Mouse (Mus musculus): ENCODE measurements around the gene Trim50. TPM values are rescaled to one million over a fixed set of nuclear protein-coding genes. Genes with fewer than 3 reads are reported as not detected.

The Trim50 gene
- not detected in 2 replicates for polyA plus RNA-seq (2016; fragmentation: Nextera tagmentation; extraction: Ambion mirVana)

DNA sequence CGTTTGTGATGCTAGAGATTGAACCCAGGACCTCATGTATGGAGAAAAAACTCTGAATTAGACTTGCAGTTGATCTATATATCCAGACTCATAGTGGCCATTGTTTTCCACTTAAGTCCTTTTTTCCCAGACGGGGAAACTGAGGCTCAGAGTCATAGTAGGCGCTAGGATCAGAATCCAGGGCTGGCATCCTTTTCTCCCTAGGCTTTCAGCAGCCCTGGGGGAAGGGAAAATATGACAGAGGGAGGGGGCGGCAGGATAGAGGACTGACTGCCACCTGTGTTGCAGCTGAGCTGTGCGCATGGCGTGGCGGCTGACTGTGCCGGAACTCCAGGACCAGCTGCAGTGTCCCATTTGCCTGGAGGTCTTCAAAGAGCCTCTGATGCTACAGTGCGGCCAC is at the start of gene Trim50:
Trim50 (plus strand) TSS at position 301 of the 400 bp plus-strand sequence.
- DNase-seq (ENCODE audit: extremely low spot score, low spot score), result no peak
- 67% methylated on average over 9 of the region's 9 CpGs for WGBS
- H3K4me3 ChIP-seq, result peak within 1 kb of the TSS; percentile 3; the same call in 1 of the 2 replicates

DNA sequence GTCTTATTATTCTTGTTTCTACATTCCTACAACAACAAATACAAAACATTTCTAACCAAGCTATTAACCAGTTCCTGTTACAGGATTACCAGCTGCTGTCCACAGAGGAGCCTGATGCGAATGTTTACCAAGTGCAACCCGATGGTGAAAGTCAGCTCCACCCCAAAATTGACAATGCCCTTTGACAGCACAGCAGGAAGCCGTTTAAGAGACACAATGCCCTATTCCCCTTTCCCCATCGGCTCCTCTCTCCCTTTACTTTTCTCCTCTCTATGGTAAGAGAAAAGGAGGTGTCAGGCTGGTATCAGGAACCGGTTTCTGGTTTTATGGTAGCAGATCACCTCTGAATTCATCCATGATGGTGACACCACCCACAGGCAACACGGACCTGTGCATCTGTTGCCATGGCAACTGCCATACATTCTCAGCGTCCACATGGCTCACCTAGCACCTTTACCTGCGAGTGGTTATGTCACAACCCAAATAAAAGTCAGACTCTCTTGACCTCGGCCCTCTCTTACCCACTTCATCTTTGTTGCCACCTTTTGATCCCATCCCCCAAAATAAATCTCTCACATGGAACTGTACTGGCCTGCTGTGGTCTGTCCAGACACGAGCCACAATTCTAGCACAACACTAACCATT is 46.7 kb upstream of the Trim50 start:
- DNase-seq (ENCODE audit: extremely low spot score, low spot score), result no peak
- no peaks in the 10 kb centered on the region for H3K4me1 ChIP-seq
- no peaks in the 10 kb centered on the region for H3K36me3 ChIP-seq (replicated peaks)
- H3K4me3 ChIP-seq, result no peak overlapping the region
- no peaks in the 10 kb centered on the region for H3K9me3 ChIP-seq
- 55% methylated on average over 10 of the region's 10 CpGs for WGBS
- H3K27ac ChIP-seq, result no peak overlapping the region
- H3K27me3 ChIP-seq (ENCODE audit: poor library complexity, severe bottlenecking), result no peaks in the 10 kb centered on the region

More for the DNA sequence above, at the start of gene Trim50:
- peaks cover 10% of the 10 kb centered on the region for H3K9me3 ChIP-seq
- H3K27ac ChIP-seq, result no peak within 1 kb of the TSS
- no peaks in the 10 kb centered on the region; the same call in 1 of the 2 replicates for H3K36me3 ChIP-seq (replicated peaks)
- H3K4me1 ChIP-seq, result no peaks in the 10 kb centered on the region
- peaks cover 30% of the 10 kb centered on the region for H3K27me3 ChIP-seq (ENCODE audit: poor library complexity, severe bottlenecking)

DNA sequence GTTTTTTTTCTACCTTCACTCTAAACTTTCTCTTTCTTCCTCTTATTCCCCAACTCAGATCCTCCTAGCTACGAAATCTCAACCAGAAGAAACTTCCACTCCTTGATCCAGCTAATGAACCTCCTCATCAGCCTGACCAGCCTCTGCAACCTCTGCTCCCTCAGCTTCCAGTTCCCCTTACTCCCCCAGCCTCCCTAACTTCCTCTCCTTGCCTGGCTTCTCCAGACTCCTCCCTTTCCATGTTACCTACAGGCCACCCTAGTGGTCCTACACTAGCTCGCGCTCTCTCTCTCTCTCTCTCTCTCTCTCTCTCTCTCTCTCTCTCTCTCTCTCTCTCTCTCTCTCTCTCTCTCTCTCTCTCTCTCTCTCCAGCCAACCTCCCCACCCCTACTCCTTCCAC is 36.9 kb upstream of the Trim50 start:
- no peaks in the 10 kb centered on the region for H3K9me3 ChIP-seq
- H3K36me3 ChIP-seq (replicated peaks), result no peaks in the 10 kb centered on the region
- no peaks in the 10 kb centered on the region for H3K4me1 ChIP-seq
- no peak overlapping the region for H3K4me3 ChIP-seq
- 93% methylated on average over 3 of the region's 3 CpGs for WGBS
- no peak overlapping the region for H3K27ac ChIP-seq
- H3K27me3 ChIP-seq (ENCODE audit: poor library complexity, severe bottlenecking), result no peaks in the 10 kb centered on the region
- DNase-seq (ENCODE audit: extremely low spot score, low spot score), result no peak

DNA sequence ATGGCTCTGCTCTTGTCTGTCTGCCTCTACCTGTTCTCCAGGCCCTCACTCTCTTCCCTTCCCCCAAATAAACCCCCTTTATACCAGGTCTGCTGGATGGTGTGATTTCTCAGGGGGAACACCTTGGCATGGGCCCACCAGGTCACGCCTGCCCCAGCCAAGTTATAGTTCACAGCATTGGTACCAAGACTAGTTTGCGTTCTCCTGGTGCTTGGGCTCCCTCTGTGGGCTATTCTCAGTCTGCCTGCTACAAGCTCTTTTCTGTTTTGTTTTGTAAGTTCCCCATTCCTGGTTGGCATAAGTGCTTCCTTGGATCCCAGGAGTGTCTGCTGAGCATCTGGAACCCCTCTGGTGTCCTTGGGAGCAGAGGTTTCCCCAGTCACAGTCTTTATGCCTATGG is 33.2 kb upstream of the Trim50 start:
- no peak overlapping the region for H3K4me3 ChIP-seq
- WGBS, result 60% methylated on average over 2 of the region's 2 CpGs
- H3K27me3 ChIP-seq (ENCODE audit: poor library complexity, severe bottlenecking), result no peaks in the 10 kb centered on the region
- DNase-seq (ENCODE audit: extremely low spot score, low spot score), result no peak
- no peaks in the 10 kb centered on the region for H3K9me3 ChIP-seq
- no peaks in the 10 kb centered on the region for H3K36me3 ChIP-seq (replicated peaks)
- H3K4me1 ChIP-seq, result no peaks in the 10 kb centered on the region
- no peak overlapping the region for H3K27ac ChIP-seq

DNA sequence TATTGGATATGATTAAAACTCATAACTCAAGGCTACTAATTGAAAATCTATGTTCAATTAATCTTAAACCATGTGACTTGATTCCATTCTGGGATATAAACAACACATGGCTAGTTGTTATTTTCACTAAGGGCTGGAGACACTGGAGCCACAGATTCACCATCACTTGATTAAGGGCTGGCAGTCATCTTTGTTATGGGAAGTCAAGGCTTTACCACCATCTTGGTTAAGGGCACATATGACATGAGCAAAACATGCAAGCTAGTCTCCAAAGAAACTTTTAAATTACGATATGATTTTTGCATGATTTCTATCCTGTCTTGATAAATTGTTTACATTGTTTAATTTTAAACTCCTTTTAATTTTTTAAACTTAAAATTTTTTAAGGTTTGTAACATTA is 30.9 kb upstream of the Trim50 start:
- Histone ChIP-seq H3K27ac (no peak overlapping the region), H3K27me3 (ENCODE audit: poor library complexity, severe bottlenecking) (no peaks in the 10 kb centered on the region), H3K4me3 (no peak overlapping the region), H3K36me3 (replicated peaks) (no peaks in the 10 kb centered on the region), H3K9me3 (no peaks in the 10 kb centered on the region), H3K4me1 (peaks cover 13% of the 10 kb centered on the region)
- DNase-seq (ENCODE audit: extremely low spot score, low spot score), result no peak
- WGBS, result 88% methylated on average over 1 of the region's 1 CpGs

DNA sequence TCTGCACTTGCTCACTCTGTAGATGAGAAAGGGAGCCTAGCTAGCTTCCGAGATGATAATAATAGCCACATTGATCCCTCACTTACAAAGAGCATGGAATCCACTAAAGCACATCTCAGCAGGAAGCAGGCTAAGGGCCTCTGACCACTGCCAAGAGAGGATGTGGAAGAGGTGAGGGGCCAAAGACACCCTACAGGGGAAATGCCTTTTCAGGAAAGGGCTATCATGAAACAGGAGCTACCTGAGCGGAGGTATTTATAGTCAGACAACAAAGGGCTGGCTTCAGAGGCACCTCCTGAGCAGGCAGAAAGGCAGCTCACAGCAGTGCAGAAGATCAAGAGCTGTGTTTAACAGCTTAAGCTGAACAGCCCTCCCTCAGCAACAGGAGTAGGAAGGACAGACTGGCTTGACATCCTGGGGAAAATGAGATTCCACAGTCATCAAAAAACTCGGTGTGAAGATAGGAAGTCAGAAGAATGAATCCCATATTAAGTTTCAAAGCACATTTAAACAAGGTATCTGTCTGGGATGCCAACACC is 26.9 kb upstream of the Trim50 start:
- H3K27ac ChIP-seq, result no peak overlapping the region
- no peaks in the 10 kb centered on the region for H3K9me3 ChIP-seq
- no peaks in the 10 kb centered on the region for H3K27me3 ChIP-seq (ENCODE audit: poor library complexity, severe bottlenecking)
- peaks cover 13% of the 10 kb centered on the region for H3K4me1 ChIP-seq
- H3K36me3 ChIP-seq (replicated peaks), result no peaks in the 10 kb centered on the region
- H3K4me3 ChIP-seq, result no peak overlapping the region
- WGBS, result 9% methylated on average over 3 of the region's 3 CpGs
- DNase-seq (ENCODE audit: extremely low spot score, low spot score), result no peak

DNA sequence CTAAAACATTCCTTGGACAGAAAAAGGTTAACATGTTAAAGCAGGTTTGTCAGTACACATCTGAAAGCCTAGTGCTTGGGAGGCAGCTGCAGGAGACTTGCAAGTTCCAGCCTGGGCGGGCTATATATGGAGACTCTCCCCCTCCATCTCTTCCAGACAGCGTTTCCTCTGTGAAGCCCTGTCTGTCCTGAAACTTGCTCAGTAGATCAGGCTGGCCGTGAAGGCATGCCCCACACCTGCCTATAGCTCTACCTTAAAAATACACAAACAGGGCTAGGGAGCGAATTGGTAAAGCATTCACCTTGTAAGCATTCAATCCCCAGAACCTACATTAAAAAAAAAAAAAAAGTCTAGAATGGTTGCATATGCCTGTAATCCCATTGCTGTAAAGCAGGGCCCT is 23.6 kb upstream of the Trim50 start:
- no peak for DNase-seq (ENCODE audit: extremely low spot score, low spot score)

DNA sequence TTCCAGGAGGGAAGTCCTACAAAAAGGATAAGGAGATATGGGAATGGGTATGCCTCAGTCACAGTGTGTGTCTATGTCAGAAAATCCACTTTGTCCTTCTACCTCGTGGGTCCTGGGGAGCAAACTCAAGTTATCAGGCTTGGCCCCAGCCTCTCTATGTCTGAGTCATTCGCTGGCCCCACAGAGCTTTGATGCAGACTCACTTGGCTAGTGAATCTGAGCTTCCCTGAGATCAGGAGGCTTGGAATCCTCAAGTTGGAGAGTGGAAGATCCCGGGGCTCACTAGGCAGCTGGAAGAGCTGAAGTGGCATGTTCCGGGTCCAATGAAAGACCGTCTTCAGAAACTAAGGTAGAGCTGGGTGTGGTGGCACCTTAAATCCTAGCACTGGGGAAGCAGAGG is 22.9 kb upstream of the Trim50 start:
- Histone ChIP-seq H3K4me1 (peaks cover 13% of the 10 kb centered on the region), H3K4me3 (no peak overlapping the region), H3K9me3 (no peaks in the 10 kb centered on the region), H3K27ac (no peak overlapping the region), H3K36me3 (replicated peaks) (no peaks in the 10 kb centered on the region), H3K27me3 (ENCODE audit: poor library complexity, severe bottlenecking) (no peaks in the 10 kb centered on the region)
- DNase-seq (ENCODE audit: extremely low spot score, low spot score), result no peak
- 89% methylated on average over 5 of the region's 5 CpGs for WGBS

More for the DNA sequence above, 23.6 kb upstream of the Trim50 start:
- no peaks in the 10 kb centered on the region for H3K9me3 ChIP-seq
- WGBS, result 85% methylated on average over 4 of the region's 4 CpGs
- H3K4me3 ChIP-seq, result no peak overlapping the region
- H3K27ac ChIP-seq, result no peak overlapping the region
- H3K4me1 ChIP-seq, result peaks cover 13% of the 10 kb centered on the region
- H3K27me3 ChIP-seq (ENCODE audit: poor library complexity, severe bottlenecking), result no peaks in the 10 kb centered on the region
- no peaks in the 10 kb centered on the region for H3K36me3 ChIP-seq (replicated peaks)

DNA sequence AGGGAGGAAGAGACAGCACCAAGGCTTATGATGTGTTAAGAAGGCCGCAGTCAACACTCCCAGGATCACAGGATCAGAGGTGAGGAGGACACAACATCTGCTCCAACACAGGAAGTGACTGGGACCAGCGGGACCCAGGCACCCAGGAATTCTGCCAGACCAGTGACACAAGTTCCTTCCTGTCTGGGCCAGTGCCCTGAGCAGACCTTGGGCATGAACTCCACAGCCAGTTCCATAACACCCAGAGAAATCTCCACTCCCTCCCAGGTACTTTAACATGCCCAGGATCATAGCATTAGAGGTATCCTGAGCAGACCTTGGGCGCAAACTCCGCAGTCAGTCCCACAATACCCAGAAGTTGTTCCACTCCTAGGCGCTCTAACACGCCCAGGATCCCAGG is 21.9 kb upstream of the Trim50 start:
- Histone ChIP-seq H3K27ac (no peak overlapping the region), H3K27me3 (ENCODE audit: poor library complexity, severe bottlenecking) (no peaks in the 10 kb centered on the region), H3K4me1 (peaks cover 7% of the 10 kb centered on the region), H3K4me3 (no peak overlapping the region), H3K36me3 (replicated peaks) (no peaks in the 10 kb centered on the region), H3K9me3 (no peaks in the 10 kb centered on the region)
- DNase-seq (ENCODE audit: extremely low spot score, low spot score), result peak; percentile 7
- WGBS, result 92% methylated on average over 6 of the region's 6 CpGs

DNA sequence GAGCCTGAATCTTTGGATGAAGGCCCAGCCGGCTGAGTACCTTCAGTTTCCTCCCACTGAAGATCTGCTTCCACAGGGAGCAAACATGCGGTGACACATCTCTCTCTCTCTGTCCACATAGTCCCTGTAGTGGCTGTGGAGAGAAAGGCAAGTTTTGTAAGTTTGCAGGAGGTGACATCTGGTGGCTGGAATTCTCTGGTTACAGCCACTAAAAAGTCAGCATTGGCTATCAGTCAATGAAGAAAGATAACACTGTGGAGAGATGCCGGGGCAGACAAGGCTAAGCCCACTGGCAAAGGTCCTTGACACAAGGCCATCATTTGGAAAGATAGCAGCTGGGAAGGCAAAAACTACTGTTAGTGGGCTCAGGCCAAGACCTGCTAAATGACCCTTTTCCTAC is 15.5 kb upstream of the Trim50 start:
- Histone ChIP-seq H3K4me1 (no peaks in the 10 kb centered on the region), H3K4me3 (no peak overlapping the region), H3K36me3 (replicated peaks) (no peaks in the 10 kb centered on the region), H3K27ac (no peak overlapping the region), H3K9me3 (no peaks in the 10 kb centered on the region), H3K27me3 (ENCODE audit: poor library complexity, severe bottlenecking) (no peaks in the 10 kb centered on the region)
- no peak for DNase-seq (ENCODE audit: extremely low spot score, low spot score)
- WGBS, result 76% methylated on average over 3 of the region's 3 CpGs

DNA sequence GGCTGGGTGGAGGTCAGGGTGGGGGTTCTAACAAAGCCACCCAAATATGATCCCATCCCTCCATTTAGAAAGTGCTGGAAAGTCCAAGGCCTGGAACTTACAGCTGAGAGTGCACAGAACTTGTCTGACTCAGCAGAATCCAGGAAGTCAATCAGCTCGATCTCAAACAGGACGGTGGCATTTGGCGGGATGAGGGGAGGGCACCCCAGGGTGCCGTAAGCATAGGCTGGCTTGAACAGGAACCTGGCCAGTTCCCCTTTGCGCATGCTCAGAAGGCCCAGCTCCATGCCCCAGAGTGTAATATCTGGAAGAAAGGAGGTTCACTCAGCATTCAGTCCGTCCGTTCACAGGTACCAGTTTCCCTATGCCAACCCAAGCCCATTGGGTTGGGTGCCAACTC is 7.1 kb upstream of the Trim50 start:
- Histone ChIP-seq H3K4me1 (no peaks in the 10 kb centered on the region), H3K27me3 (ENCODE audit: poor library complexity, severe bottlenecking) (no peaks in the 10 kb centered on the region), H3K4me3 (no peak overlapping the region), H3K36me3 (replicated peaks) (no peaks in the 10 kb centered on the region; the same call in 1 of the 2 replicates), H3K27ac (no peak overlapping the region), H3K9me3 (peaks cover 6% of the 10 kb centered on the region)
- 76% methylated on average over 7 of the region's 7 CpGs for WGBS
- DNase-seq (ENCODE audit: extremely low spot score, low spot score), result no peak

DNA sequence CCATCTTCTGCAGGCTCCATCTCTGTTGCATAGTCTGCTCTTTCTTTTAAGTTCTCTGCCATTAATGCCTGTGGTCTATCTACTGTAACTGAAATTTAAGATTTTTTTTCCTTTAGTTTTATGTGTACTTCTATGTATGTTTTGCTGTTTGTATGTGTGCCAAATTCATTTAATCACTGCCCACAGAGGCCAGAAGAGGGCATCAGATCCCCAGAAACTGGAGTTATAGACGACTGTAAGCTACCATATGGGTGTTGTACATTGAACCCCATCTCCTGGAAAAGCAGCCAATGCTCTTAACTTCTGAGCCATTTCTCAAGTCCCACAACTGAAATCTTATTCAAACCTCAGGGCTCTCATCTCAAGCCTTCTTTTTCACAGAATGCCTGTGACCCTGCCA is 6.7 kb upstream of the Trim50 start:
- H3K4me3 ChIP-seq, result no peak overlapping the region
- H3K4me1 ChIP-seq, result no peaks in the 10 kb centered on the region
- no peak overlapping the region for H3K27ac ChIP-seq
- H3K9me3 ChIP-seq, result peaks cover 6% of the 10 kb centered on the region
- no peaks in the 10 kb centered on the region for H3K27me3 ChIP-seq (ENCODE audit: poor library complexity, severe bottlenecking)
- H3K36me3 ChIP-seq (replicated peaks), result no peaks in the 10 kb centered on the region; the same call in 1 of the 2 replicates
- no peak for DNase-seq (ENCODE audit: extremely low spot score, low spot score)
- 19% methylated on average over 1 of the region's 1 CpGs for WGBS

DNA sequence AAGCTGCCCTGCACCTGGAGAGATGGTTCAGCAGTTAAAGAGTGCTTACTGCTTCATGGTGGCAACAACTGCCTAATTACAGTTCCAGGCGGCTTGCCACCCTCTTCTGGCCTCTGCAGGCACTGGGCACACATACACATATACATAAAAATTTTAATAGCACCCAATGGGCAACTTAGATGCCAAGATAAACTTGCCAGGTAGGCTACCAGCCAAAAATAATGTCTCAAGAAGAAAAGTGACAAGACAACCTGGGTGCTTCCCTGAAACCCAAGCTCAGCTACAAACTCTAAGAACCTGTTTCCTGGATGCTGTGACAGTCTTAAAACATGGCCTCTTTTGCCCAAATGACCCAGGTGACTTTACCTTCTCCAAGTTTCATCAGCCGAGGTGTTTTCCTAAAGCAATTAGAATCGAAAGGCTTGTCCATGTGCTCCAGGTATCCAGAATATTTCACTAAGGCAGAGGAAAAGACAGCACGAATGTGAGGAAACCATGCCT is 5.5 kb upstream of the Trim50 start:
- no peaks in the 10 kb centered on the region for H3K4me1 ChIP-seq

More for the DNA sequence above, 5.5 kb upstream of the Trim50 start:
- no peaks in the 10 kb centered on the region; the same call in 1 of the 2 replicates for H3K36me3 ChIP-seq (replicated peaks)
- H3K27ac ChIP-seq, result no peak overlapping the region
- no peak for DNase-seq (ENCODE audit: extremely low spot score, low spot score)
- H3K4me3 ChIP-seq, result no peak overlapping the region
- H3K27me3 ChIP-seq (ENCODE audit: poor library complexity, severe bottlenecking), result peaks cover 11% of the 10 kb centered on the region; the same call in 1 of the 2 replicates
- peaks cover 6% of the 10 kb centered on the region for H3K9me3 ChIP-seq
- 73% methylated on average over 4 of the region's 4 CpGs for WGBS

Measured in forebrain, embryonic 10.5 days (tissue).